Mouse (Mus musculus) MEL (cell line): ENCODE measurements at regions not wholly inside any gene's neighbourhood (a gene's known extent, or its start where the extent isn't known, plus 50 kb on each side); places are given as distances from the start of the nearest gene placed in this dataset.

Experiments
- CTCF ChIP-seq, 3 experiments: IDR thresholded peaks in 2 of 3; conservative IDR thresholded peaks in 1 of 3; 2 replicates each; pipeline ENCODE4 v1.5.1; 2011 to 2012; ENCODE audit warnings: low read length in 3 of 3, low read depth in 2 of 3, mild to moderate bottlenecking in 2 of 3, improper control_type of control experiment in 1 of 3, inconsistent platforms in 1 of 3, mixed read lengths in 1 of 3, moderate library complexity in 1 of 3; ENCODE audit not compliant: control insufficient read depth in 1 of 3, insufficient read depth in 1 of 3, poor library complexity in 1 of 3, severe bottlenecking in 1 of 3
- EP300 ChIP-seq, 2 experiments: IDR thresholded peaks; 2 replicates each; pipeline ENCODE4 v1.6.1; 2011; ENCODE audit warnings: improper control_type of control experiment in 2 of 2, low read length in 2 of 2, low read depth in 1 of 2, mild to moderate bottlenecking in 1 of 2
- ETS1 ChIP-seq: IDR thresholded peaks from 2 replicates; pipeline ENCODE4 v1.6.1; 2012; ENCODE audit warnings: low read depth, mild to moderate bottlenecking, inconsistent platforms, low read length, improper control_type of control experiment, moderate library complexity
- MAFK ChIP-seq: IDR thresholded peaks from 2 replicates; pipeline ENCODE4 v1.6.1; 2011; ENCODE audit warnings: low read depth, mild to moderate bottlenecking, low read length, improper control_type of control experiment, borderline replicate concordance
- MAX ChIP-seq: IDR thresholded peaks from 2 replicates; pipeline ENCODE4 v1.6.1; 2011; ENCODE audit warnings: low read length, improper control_type of control experiment
- NRF1 ChIP-seq: IDR thresholded peaks from 2 replicates; pipeline ENCODE4 v1.6.1; 2014; ENCODE audit warnings: low read depth, mild to moderate bottlenecking, inconsistent platforms, low read length, improper control_type of control experiment, moderate library complexity; ENCODE audit not compliant: poor library complexity, insufficient read depth, severe bottlenecking
- RCOR1 ChIP-seq: IDR thresholded peaks from 2 replicates; pipeline ENCODE4 v1.6.1; 2012; ENCODE audit warnings: low read depth, mild to moderate bottlenecking, inconsistent platforms, low read length, improper control_type of control experiment
- SMC3 ChIP-seq: IDR thresholded peaks from 2 replicates; pipeline ENCODE4 v1.6.1; 2011; ENCODE audit warnings: low read depth, low read length, improper control_type of control experiment
- TCF12 ChIP-seq: IDR thresholded peaks from 2 replicates; pipeline ENCODE4 v1.6.1; 2014; ENCODE audit warnings: low read depth, mild to moderate bottlenecking, inconsistent platforms, low read length, improper control_type of control experiment, moderate library complexity
- UBTF ChIP-seq: IDR thresholded peaks from 2 replicates; pipeline ENCODE4 v1.6.1; 2012; ENCODE audit warnings: low read depth, mild to moderate bottlenecking, inconsistent platforms, low read length, improper control_type of control experiment, moderate library complexity, borderline replicate concordance; ENCODE audit not compliant: insufficient read depth
- ZNF384 ChIP-seq: IDR thresholded peaks from 2 replicates; pipeline ENCODE4 v1.6.1; 2012; ENCODE audit warnings: low read depth, mild to moderate bottlenecking, inconsistent platforms, low read length, improper control_type of control experiment

- no peak for TF ChIP-seq CTCF (IDR thresholded peaks at IDR 0.05 in 2 of 3, conservative IDR thresholded peaks at IDR 0.05 in 1 of 3; ENCODE audit: control insufficient read depth in 1 of 3, insufficient read depth in 1 of 3, low read depth in 2 of 3, low read length in 3 of 3, poor library complexity in 1 of 3, severe bottlenecking in 1 of 3)
- no peak for TF ChIP-seq EP300 (IDR thresholded peaks at IDR 0.05; ENCODE audit: low read depth in 1 of 2, low read length in 2 of 2)
- no peak for TF ChIP-seq ZNF384
- TF ChIP-seq ETS1: no peak
- no peak for TF ChIP-seq RCOR1
- no peak for TF ChIP-seq SMC3
- TF ChIP-seq TCF12: no peak
- TF ChIP-seq MAX: no peak
- no peak for TF ChIP-seq UBTF
- no peak for TF ChIP-seq MAFK
- TF ChIP-seq NRF1: no peak
These were observed 136.9 kb upstream of the Lhx5 start for GRCm38 (mm10) chr5:120294526-120295078.
